Mouse (Mus musculus) MN1 (cell line): Measurements from ENCODE around the gene St3gal4.
"Not testable (repeated sequence)": the region's sequence is repeated elsewhere in the genome, so short reads cannot be mapped to it uniquely, and the experiment has no call there.

ENCODE experiments used
- DNase-seq: peaks from one replicate; pipeline ENCODE4 v3.0.0-alpha.2; 2016; ENCODE audit warnings: low spot score

The St3gal4 gene

GRCm38 (mm10) chr9:35119168-35119567 lies at the start of gene St3gal4:
Gene St3gal4, minus strand, starts transcription at chr9:35119268.
- no peak for DNase-seq

- DNase-seq = no peak
These were observed 47.9 kb upstream of the St3gal4 start for GRCm38 (mm10) chr9:35166798-35167635.

- DNase-seq = peak; percentile 35
These were observed 47.2 kb upstream of the St3gal4 start for GRCm38 (mm10) chr9:35166144-35166797.

- DNase-seq = no peak
These were observed 45.2 kb upstream of the St3gal4 start for GRCm38 (mm10) chr9:35164142-35164874.

- DNase-seq = no peak
These were observed 44.1 kb upstream of the St3gal4 start for GRCm38 (mm10) chr9:35163011-35163690.

GRCm38 (mm10) chr9:35161721-35162120 lies 42.7 kb upstream of the St3gal4 start:
- DNase-seq = no peak

- DNase-seq = no peak
These were observed 41.6 kb upstream of the St3gal4 start for GRCm38 (mm10) chr9:35160662-35161061.

GRCm38 (mm10) chr9:35158477-35158876 lies 39.4 kb upstream of the St3gal4 start:
- no peak for DNase-seq

GRCm38 (mm10) chr9:35156862-35157261 lies 37.8 kb upstream of the St3gal4 start:
- no peak for DNase-seq

GRCm38 (mm10) chr9:35156002-35156710 lies 37.1 kb upstream of the St3gal4 start:
- DNase-seq = peak; percentile 16

GRCm38 (mm10) chr9:35152923-35153322 lies 33.9 kb upstream of the St3gal4 start:
- DNase-seq = no peak

- DNase-seq = not testable (repeated sequence)
These were observed 29.8 kb upstream of the St3gal4 start for GRCm38 (mm10) chr9:35148822-35149221.

- not testable (repeated sequence) for DNase-seq
These were observed 28.2 kb upstream of the St3gal4 start for GRCm38 (mm10) chr9:35147261-35147660.

GRCm38 (mm10) chr9:35145829-35146228 lies 26.8 kb upstream of the St3gal4 start:
- DNase-seq = no peak

- DNase-seq = no peak
These were observed 26.1 kb upstream of the St3gal4 start for GRCm38 (mm10) chr9:35145118-35145517.

- no peak for DNase-seq
These were observed 23.2 kb upstream of the St3gal4 start for GRCm38 (mm10) chr9:35142221-35142620.

- no peak for DNase-seq
These were observed 20.2 kb upstream of the St3gal4 start for GRCm38 (mm10) chr9:35139231-35139744.

- DNase-seq = no peak
These were observed 19.0 kb upstream of the St3gal4 start for GRCm38 (mm10) chr9:35138029-35138428.

GRCm38 (mm10) chr9:35135575-35135974 lies 16.5 kb upstream of the St3gal4 start:
- DNase-seq = peak; percentile 52

GRCm38 (mm10) chr9:35131637-35132397 lies 12.7 kb upstream of the St3gal4 start:
- no peak for DNase-seq
